Mouse (Mus musculus): ENCODE measurements around the gene Glce. TPM values are rescaled to one million over a fixed set of nuclear protein-coding genes. Genes with fewer than 3 reads are reported as not detected.
A peak's percentile ranks its signal among the peaks of the same experiment; 100 is the strongest.

Glce gene
- polyA plus RNA-seq, 1 experiment from 2014 or later: 25.0 TPM

DNA sequence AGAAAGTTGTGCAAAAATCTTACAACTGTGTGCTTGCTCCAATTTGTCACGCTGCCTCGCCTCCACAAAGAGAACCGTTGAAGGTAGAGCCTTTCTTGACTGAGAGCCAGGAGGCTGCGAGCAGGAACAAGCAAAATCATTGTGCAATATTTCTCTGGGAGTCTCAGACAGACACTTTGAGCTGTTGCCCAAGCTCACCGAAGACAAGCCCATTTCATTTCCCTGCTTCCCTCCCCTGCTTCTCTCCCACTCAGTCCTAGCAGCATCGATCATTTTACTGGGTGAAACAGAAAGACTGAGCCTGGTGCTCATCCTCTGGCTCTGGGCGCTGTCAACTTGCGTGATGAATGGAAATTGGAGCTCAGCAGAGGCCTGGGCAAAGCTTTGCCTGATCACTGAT, 14.8 kb upstream of the Glce start:
- no peaks in the 10 kb centered on the region for H3K27me3 ChIP-seq (ENCODE audit: control insufficient read depth, insufficient read depth, low read length)
- ATAC-seq (ENCODE audit: insufficient number of reproducible peaks, low FRiP score, low TSS enrichment, low read depth) (no peak), DNase-seq (ENCODE audit: low spot score) (no peak)
- 59% methylated on average over 8 of the region's 8 CpGs for WGBS
- no peaks in the 10 kb centered on the region for H3K36me3 ChIP-seq (ENCODE audit: control insufficient read depth, insufficient read depth, low read length)
- H3K9me3 ChIP-seq (ENCODE audit: control insufficient read depth, low read length): no peaks in the 10 kb centered on the region
- H3K4me3 ChIP-seq (ENCODE audit: low read depth, low read length): no peak overlapping the region
- no peak overlapping the region for H3K9ac ChIP-seq (ENCODE audit: low read length)
- no peak overlapping the region for H3K4me2 ChIP-seq (ENCODE audit: low read depth, severe bottlenecking)
- H3K27ac ChIP-seq (replicated peaks; ENCODE audit: low read depth, low read length): no peak overlapping the region
- peaks cover 8% of the 10 kb centered on the region; the same call in 1 of the 2 replicates for H3K4me1 ChIP-seq (ENCODE audit: control insufficient read depth, insufficient read depth, low read length)

DNA sequence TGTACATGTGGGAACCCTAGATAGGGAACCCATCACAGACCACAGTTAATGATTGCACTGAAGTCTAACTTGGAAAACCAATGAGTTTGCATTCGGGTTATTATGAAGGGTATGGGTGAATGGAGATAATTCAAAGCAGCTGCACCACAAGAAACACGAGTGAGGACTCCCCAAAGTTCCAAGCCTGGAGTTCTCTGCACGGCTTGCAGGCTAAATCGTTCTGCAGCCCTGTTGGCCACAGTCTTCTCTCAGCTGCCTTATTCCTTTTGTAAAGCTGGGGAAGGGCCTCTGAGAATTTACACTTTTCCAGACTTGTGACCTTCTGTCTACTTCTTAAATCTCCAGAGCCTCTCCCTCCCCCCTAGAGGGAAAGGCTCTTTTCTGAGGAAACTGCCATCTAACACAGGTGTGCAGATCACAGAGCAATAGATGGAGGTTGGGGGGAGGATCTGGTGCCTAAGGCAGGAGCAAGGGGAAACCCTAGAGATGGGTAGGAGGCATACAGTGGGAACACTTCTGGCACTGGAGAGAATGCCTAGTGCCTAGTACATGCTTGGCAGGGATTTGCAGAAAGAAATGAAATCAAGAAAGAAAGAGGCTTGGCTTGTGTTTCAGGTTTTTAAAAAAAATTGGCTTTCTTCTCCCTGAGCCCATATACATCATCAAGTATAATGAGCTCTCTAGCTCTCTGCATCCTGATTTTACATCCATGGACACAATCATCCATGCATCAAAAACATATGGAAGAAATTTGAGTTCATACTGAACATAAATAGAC, 9.7 kb upstream of the Glce start:
- ATAC-seq (ENCODE audit: insufficient number of reproducible peaks, low FRiP score, low TSS enrichment, low read depth): no peak

DNA sequence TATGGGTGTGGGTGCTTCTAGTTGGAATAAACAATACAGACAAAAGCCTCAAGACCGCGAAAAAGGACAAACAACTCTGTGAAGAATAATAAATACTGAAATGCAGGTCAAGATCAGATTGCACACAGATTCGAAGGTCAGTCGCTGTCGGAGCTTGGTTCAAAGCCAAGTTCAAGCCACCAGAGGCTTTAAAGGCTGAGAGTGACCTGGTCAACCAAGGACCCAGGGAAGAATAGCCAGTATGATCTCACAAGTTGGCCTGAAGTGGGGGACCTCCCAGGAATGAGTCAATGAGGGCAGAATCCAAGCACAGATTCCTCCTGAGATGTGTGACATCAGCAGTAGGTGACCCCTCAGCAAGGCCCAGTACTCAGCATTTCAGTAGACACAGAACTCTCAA, 8.3 kb upstream of the Glce start:
- no peak overlapping the region for H3K9ac ChIP-seq (ENCODE audit: low read length)
- H3K36me3 ChIP-seq (ENCODE audit: control insufficient read depth, insufficient read depth, low read length): no peaks in the 10 kb centered on the region
- no peaks in the 10 kb centered on the region for H3K9me3 ChIP-seq (ENCODE audit: control insufficient read depth, low read length)
- no peak overlapping the region for H3K4me2 ChIP-seq (ENCODE audit: low read depth, severe bottlenecking)
- no peaks in the 10 kb centered on the region for H3K27me3 ChIP-seq (ENCODE audit: control insufficient read depth, insufficient read depth, low read length)
- no peak for ATAC-seq (ENCODE audit: insufficient number of reproducible peaks, low FRiP score, low TSS enrichment, low read depth)
- peaks cover 3% of the 10 kb centered on the region; the same call in 1 of the 2 replicates for H3K4me1 ChIP-seq (ENCODE audit: control insufficient read depth, insufficient read depth, low read length)
- 92% methylated on average over 5 of the region's 5 CpGs for WGBS
- H3K27ac ChIP-seq (replicated peaks; ENCODE audit: low read depth, low read length): no peak overlapping the region
- H3K4me3 ChIP-seq (ENCODE audit: low read depth, low read length): no peak overlapping the region
- no peak for DNase-seq (ENCODE audit: low spot score)

More for the DNA sequence above, 9.7 kb upstream of the Glce start:
- Histone ChIP-seq H3K4me1 (ENCODE audit: control insufficient read depth, insufficient read depth, low read length) (peaks cover 3% of the 10 kb centered on the region; the same call in 1 of the 2 replicates), H3K36me3 (ENCODE audit: control insufficient read depth, insufficient read depth, low read length) (no peaks in the 10 kb centered on the region), H3K27ac (replicated peaks; ENCODE audit: low read depth, low read length) (no peak overlapping the region), H3K9ac (ENCODE audit: low read length) (no peak overlapping the region), H3K4me2 (ENCODE audit: low read depth, severe bottlenecking) (no peak overlapping the region), H3K27me3 (ENCODE audit: control insufficient read depth, insufficient read depth, low read length) (no peaks in the 10 kb centered on the region), H3K4me3 (ENCODE audit: low read depth, low read length) (no peak overlapping the region), H3K9me3 (ENCODE audit: control insufficient read depth, low read length) (no peaks in the 10 kb centered on the region)
- WGBS: 32% methylated on average over 4 of the region's 4 CpGs
- DNase-seq (ENCODE audit: low spot score): peak; percentile 6

DNA sequence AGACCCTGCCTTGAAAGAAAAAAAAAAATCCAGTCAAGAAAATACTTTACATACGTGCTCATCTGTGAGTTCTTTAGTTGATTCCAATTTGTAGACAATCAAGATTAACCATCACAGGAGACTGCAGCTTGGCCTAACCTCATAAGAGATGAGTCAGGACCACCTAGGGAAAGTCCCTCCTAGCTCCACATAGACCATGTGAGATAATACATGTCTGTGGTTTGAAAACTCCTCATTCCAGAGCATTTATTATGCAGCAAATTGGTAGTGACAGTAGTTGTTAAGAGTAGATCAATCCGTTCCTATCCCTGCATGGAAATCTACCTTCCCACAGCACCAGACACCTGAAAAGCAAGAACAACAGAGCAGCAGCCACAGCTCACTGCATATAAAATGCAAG, 5.6 kb upstream of the Glce start:
- Histone ChIP-seq H3K4me1 (ENCODE audit: control insufficient read depth, insufficient read depth, low read length) (peaks cover 3% of the 10 kb centered on the region; the same call in 1 of the 2 replicates), H3K27me3 (ENCODE audit: control insufficient read depth, insufficient read depth, low read length) (no peaks in the 10 kb centered on the region), H3K27ac (replicated peaks; ENCODE audit: low read depth, low read length) (no peak overlapping the region), H3K36me3 (ENCODE audit: control insufficient read depth, insufficient read depth, low read length) (no peaks in the 10 kb centered on the region), H3K4me2 (ENCODE audit: low read depth, severe bottlenecking) (no peak overlapping the region), H3K4me3 (ENCODE audit: low read depth, low read length) (no peak overlapping the region), H3K9ac (ENCODE audit: low read length) (no peak overlapping the region), H3K9me3 (ENCODE audit: control insufficient read depth, low read length) (no peaks in the 10 kb centered on the region)
- DNase-seq (ENCODE audit: low spot score): no peak
- no peak for ATAC-seq (ENCODE audit: insufficient number of reproducible peaks, low FRiP score, low TSS enrichment, low read depth)
- 90% methylated on average over 2 of the region's 2 CpGs for WGBS

DNA sequence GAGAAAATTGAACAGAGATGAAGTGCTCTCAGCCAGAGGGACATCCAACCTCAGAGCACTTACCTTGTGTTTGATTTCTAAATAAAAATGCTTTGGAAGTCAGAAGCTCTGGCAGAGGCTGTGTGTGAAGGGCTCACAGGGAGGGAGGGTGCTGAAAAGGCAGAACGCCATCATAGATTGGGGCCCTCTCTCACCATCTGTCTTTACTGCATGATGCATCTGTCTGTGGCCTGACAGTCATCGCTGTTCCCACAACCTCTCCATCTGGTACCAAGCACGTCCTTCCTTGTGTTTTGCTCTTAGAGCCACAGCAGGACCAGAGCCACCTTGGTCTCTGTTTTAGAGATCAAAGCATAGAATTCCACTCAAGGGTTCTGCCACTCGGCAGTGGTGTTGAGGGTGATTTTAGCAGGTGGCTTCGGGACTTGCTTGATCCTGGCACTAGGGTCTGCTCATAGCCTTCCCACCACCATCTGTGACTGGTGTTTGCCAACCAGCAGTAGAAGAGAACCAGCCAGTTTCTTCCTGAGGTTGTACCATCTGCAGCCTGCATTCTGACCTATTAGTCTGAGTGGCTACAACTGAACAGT, 3.6 kb upstream of the Glce start:
- no peaks in the 10 kb centered on the region for H3K9me3 ChIP-seq (ENCODE audit: control insufficient read depth, low read length)
- no peak overlapping the region for H3K4me3 ChIP-seq (ENCODE audit: low read depth, low read length)
- H3K27ac ChIP-seq (replicated peaks; ENCODE audit: low read depth, low read length): no peak overlapping the region
- H3K27me3 ChIP-seq (ENCODE audit: control insufficient read depth, insufficient read depth, low read length): no peaks in the 10 kb centered on the region
- H3K36me3 ChIP-seq (ENCODE audit: control insufficient read depth, insufficient read depth, low read length): no peaks in the 10 kb centered on the region
- 70% methylated on average over 5 of the region's 5 CpGs for WGBS
- H3K9ac ChIP-seq (ENCODE audit: low read length): no peak overlapping the region
- ATAC-seq (ENCODE audit: insufficient number of reproducible peaks, low FRiP score, low TSS enrichment, low read depth): no peak
- DNase-seq (ENCODE audit: low spot score): no peak
- H3K4me1 ChIP-seq (ENCODE audit: control insufficient read depth, insufficient read depth, low read length): no peaks in the 10 kb centered on the region
- H3K4me2 ChIP-seq (ENCODE audit: low read depth, severe bottlenecking): no peak overlapping the region

DNA sequence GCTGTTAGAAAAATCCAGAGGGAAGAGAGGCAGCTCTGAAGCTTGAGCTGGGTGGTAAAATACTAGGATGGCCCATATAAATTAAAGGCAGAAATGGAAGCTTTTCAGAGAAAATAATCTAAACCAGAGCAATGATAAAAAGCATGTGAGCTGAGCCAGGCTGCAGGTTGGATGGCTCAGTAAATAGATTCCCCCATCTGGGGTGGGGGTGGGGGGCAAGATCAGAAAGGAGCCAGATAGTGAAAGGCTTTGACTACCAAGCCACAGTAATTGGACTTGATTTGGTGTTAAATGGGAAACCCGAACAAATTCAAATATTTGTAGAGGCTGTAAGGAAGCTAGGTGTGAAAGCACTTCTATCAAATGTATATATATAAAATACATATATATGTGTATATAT, 1.8 kb upstream of the Glce start:
- Histone ChIP-seq H3K27me3 (ENCODE audit: control insufficient read depth, insufficient read depth, low read length) (no peaks in the 10 kb centered on the region), H3K4me2 (ENCODE audit: low read depth, severe bottlenecking) (no peak overlapping the region), H3K9ac (ENCODE audit: low read length) (no peak overlapping the region), H3K36me3 (ENCODE audit: control insufficient read depth, insufficient read depth, low read length) (no peaks in the 10 kb centered on the region), H3K27ac (replicated peaks; ENCODE audit: low read depth, low read length) (no peak overlapping the region), H3K4me1 (ENCODE audit: control insufficient read depth, insufficient read depth, low read length) (no peaks in the 10 kb centered on the region), H3K4me3 (ENCODE audit: low read depth, low read length) (no peak overlapping the region), H3K9me3 (ENCODE audit: control insufficient read depth, low read length) (no peaks in the 10 kb centered on the region)
- ATAC-seq (ENCODE audit: insufficient number of reproducible peaks, low FRiP score, low TSS enrichment, low read depth) (no peak), DNase-seq (ENCODE audit: low spot score) (no peak)
- WGBS: 84% methylated on average over 1 of the region's 1 CpGs

DNA sequence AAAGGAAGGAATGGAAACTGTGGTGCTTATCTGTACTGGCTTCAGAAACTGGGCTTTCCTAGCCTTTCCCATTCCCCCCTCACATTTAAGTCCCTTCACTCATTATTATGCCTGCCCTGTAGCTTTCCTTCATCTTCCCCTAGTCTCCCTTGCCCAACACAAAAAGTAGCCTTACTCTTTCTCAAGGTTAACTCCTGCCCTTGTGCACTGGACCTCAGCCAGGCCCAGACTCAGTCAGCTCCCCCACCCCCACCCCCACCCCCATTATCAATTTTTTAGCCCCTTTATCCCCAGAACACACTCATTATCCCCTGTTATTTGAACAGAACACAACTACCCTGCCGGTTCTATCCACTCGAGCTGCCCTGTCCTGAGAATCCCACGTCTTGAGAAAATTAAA, 1.0 kb upstream of the Glce start:
- Histone ChIP-seq H3K36me3 (ENCODE audit: control insufficient read depth, insufficient read depth, low read length) (no peaks in the 10 kb centered on the region), H3K9ac (ENCODE audit: low read length) (peak overlapping the region; percentile 61; the same call in 1 of the 2 replicates), H3K27ac (replicated peaks; ENCODE audit: low read depth, low read length) (no peak overlapping the region), H3K4me2 (ENCODE audit: low read depth, severe bottlenecking) (peak overlapping the region; percentile 47), H3K27me3 (ENCODE audit: control insufficient read depth, insufficient read depth, low read length) (no peaks in the 10 kb centered on the region), H3K4me3 (ENCODE audit: low read depth, low read length) (peak overlapping the region; percentile 44), H3K4me1 (ENCODE audit: control insufficient read depth, insufficient read depth, low read length) (no peaks in the 10 kb centered on the region), H3K9me3 (ENCODE audit: control insufficient read depth, low read length) (no peaks in the 10 kb centered on the region)
- WGBS: 63% methylated on average over 3 of the region's 3 CpGs
- no peak for DNase-seq (ENCODE audit: low spot score)
- no peak for ATAC-seq (ENCODE audit: insufficient number of reproducible peaks, low FRiP score, low TSS enrichment, low read depth)

DNA sequence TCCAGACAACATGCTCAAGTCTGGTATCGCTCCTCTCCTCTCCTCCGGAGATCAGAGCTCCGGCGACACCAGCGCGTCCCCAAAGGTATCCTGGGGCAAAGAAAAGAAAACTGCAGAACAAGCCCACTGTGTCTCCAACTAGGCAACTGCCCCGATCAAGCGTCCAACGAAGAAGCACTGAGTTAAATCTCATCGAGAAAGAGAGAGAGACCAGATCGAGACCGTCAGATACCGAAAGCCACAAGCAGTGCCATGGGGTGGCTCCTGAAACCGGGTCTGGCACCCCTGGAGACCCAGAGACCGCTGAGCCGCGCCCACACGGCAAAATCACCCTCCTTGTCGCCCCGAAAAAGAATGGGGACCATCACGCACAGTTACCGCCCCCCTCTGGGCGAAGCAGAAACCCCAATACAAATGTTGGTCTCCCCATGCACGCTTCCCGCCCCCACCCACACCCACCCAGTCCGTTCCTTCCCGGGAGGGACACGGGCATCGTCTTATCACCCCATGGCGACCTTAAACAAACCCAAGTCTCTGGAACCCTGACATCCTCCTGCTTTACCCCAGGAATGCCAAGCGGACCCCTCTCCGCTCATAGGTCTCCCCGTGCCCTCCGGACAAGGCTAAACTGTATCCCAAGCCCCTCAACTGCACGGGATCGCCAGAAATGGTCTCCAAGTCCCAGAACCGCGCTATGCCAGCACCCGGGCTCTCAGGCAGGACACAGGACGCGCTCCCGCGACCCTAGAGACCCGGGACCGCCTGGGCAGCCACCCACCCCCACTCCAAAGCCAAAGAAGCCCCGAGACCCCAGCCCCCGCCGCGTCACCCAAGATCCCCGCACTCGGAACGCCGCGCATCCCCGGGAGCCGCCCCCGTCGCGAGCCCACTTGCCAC, 656 bp downstream of the Glce start:
- no peaks in the 10 kb centered on the region for H3K27me3 ChIP-seq (ENCODE audit: control insufficient read depth, insufficient read depth, low read length)
- no peaks in the 10 kb centered on the region for H3K4me1 ChIP-seq (ENCODE audit: control insufficient read depth, insufficient read depth, low read length)
- peak overlapping the region; percentile 78; the same call in 1 of the 2 replicates for H3K27ac ChIP-seq (replicated peaks; ENCODE audit: low read depth, low read length)
- peak overlapping the region; percentile 83 for H3K4me3 ChIP-seq (ENCODE audit: low read depth, low read length)
- H3K9me3 ChIP-seq (ENCODE audit: control insufficient read depth, low read length): no peaks in the 10 kb centered on the region
- peak overlapping the region; percentile 94 for H3K9ac ChIP-seq (ENCODE audit: low read length)
- under 1% methylated on average over 59 of the region's 59 CpGs for WGBS
- DNase-seq (ENCODE audit: low spot score) (no peak), ATAC-seq (ENCODE audit: insufficient number of reproducible peaks, low FRiP score, low TSS enrichment, low read depth) (peak; percentile 36)
- H3K36me3 ChIP-seq (ENCODE audit: control insufficient read depth, insufficient read depth, low read length): no peaks in the 10 kb centered on the region
- H3K4me2 ChIP-seq (ENCODE audit: low read depth, severe bottlenecking): peak overlapping the region; percentile 74
